25 mouse cellular contexts compared by ENCODE assay signal in genomic region chr5:150937501-150937900, GRCm38 (mm10). TPM values are rescaled to one million over a fixed set of nuclear protein-coding genes. Genes with fewer than 3 reads are reported as not detected.
DNase-seq lines count a peak whose midpoint lies in the region; ATAC-seq and TF ChIP-seq lines count a peak whose summit lies in the region.
"Had no signal": no experiment of that assay in that cellular context is flagged by ENCODE, and none has a peak within 500 bp of the region (broad histone marks: within the 10 kb centered on the region; RNA-seq: fewer than 3 reads in every experiment).

No protein-coding gene starts in this region.

- H3K4me3 ChIP-seq in gastrocnemius, adult 2 months, result no peak overlapping the region
- no peak overlapping the region for H3K4me3 ChIP-seq in midbrain, embryonic 15.5 days
- H3K4me3 ChIP-seq: embryonic facial prominence, embryonic 13.5 days; erythroblast, embryonic 14.5 days; forebrain, embryonic 15.5 days; heart, embryonic 13.5 days; hindbrain, embryonic 15.5 days had no signal

- TF ChIP-seq CTCF in gastrocnemius, adult 2 months (IDR thresholded peaks at IDR 0.05), result no peak

- 62% methylated on average over 2 of the region's 2 CpGs for WGBS in midbrain, embryonic 15.5 days

- H3K27ac ChIP-seq in gastrocnemius, adult 2 months, result no peak overlapping the region
- H3K27ac ChIP-seq in midbrain, embryonic 15.5 days, result no peak overlapping the region
- H3K27ac ChIP-seq: embryonic facial prominence, embryonic 13.5 days; forebrain, embryonic 15.5 days; heart, embryonic 13.5 days; hindbrain, embryonic 15.5 days had no signal

- H3K36me3 ChIP-seq in midbrain, embryonic 15.5 days (replicated peaks), result no peaks in the 10 kb centered on the region
- H3K36me3 ChIP-seq: embryonic facial prominence, embryonic 13.5 days; forebrain, embryonic 15.5 days; heart, embryonic 13.5 days; hindbrain, embryonic 15.5 days had no signal

- no peak overlapping the region for H3K4me2 ChIP-seq in midbrain, embryonic 15.5 days
- H3K4me2 ChIP-seq: embryonic facial prominence, embryonic 13.5 days; forebrain, embryonic 15.5 days; heart, embryonic 13.5 days; hindbrain, embryonic 15.5 days had no signal

- ATAC-seq in midbrain, embryonic 15.5 days (replicated peaks), result no peak
- ATAC-seq: activated CD4-positive, CD25-positive, alpha-beta regulatory T cell, adult 4 months; forebrain, embryonic 15.5 days; intestine, embryonic 16.5 days; Patski had no signal

- no peaks in the 10 kb centered on the region for H3K27me3 ChIP-seq in midbrain, embryonic 15.5 days (replicated peaks)
- H3K27me3 ChIP-seq: embryonic facial prominence, embryonic 13.5 days; forebrain, embryonic 15.5 days; heart, embryonic 13.5 days; hindbrain, embryonic 15.5 days; Patski had no signal

- intact Hi-C loops in gastrocnemius, adult 2 months (cut with DNase I), result no loop called here
- intact Hi-C loops in left cerebral cortex, postnatal 10 days (cut with DNase I), result no loop called here

- no peaks in the 10 kb centered on the region for H3K9me3 ChIP-seq in midbrain, embryonic 15.5 days
- H3K9me3 ChIP-seq: embryonic facial prominence, embryonic 13.5 days; forebrain, embryonic 15.5 days; heart, embryonic 13.5 days; hindbrain, embryonic 15.5 days had no signal

- H3K4me1 ChIP-seq in midbrain, embryonic 15.5 days, result no peaks in the 10 kb centered on the region
- H3K4me1 ChIP-seq: forebrain, embryonic 15.5 days; heart, embryonic 13.5 days had no signal

- H3K9ac ChIP-seq in midbrain, embryonic 15.5 days, result no peak overlapping the region
- H3K9ac ChIP-seq: embryonic facial prominence, embryonic 13.5 days; forebrain, embryonic 15.5 days; heart, embryonic 13.5 days; hindbrain, embryonic 15.5 days had no signal

- DNase-seq in embryo, embryonic 10.5 days (ENCODE audit: low spot score), result peak; percentile 15
- no peak for DNase-seq in embryo, embryonic 9.5 days (ENCODE audit: extremely low spot score)
- DNase-seq in gastrocnemius, adult 2 months, result peak; percentile 27
- no peak for DNase-seq in gastrocnemius, adult 8-10 months (ENCODE audit: low spot score in 2 of 2)
- DNase-seq in adipocyte (ENCODE audit: low spot score), result peak; percentile 13
- DNase-seq in left cerebral cortex, postnatal 10 days (ENCODE audit: extremely low spot score in 1 of 2, low spot score in 2 of 2), result no peak
- DNase-seq: adrenal gland, adult 2 months; adrenal gland, postnatal 25 days; cerebellum, adult 18-20 months; cerebellum, postnatal 14 days; gastrocnemius, postnatal 36 days; heart, postnatal 36 days; kidney, adult 2 months had no signal

RNA-seq across cellular contexts. Expression of gene Kl, which starts 14.9 kb away (rescaled TPM):
- total RNA-seq in gastrocnemius, adult 2 months (2021), result under 1 TPM; 0.31 to 0.43 TPM
- total RNA-seq in gastrocnemius, adult 8-10 months (2022), result under 1 TPM; 0.17 to 0.46 (median 0.33) TPM
- 1 to 10 TPM; 1.6 to 1.8 TPM for total RNA-seq in left cerebral cortex, postnatal 10 days (2021)
- 0.64 and 1.1 TPM in 2 replicates for polyA plus RNA-seq in midbrain, embryonic 15.5 days (2015; fragmentation: Nextera tagmentation; extraction: Ambion mirVana)
- total RNA-seq: common myeloid progenitor, adult 5-6 weeks; MEL had no signal
- polyA plus RNA-seq: C2C12; erythroblast, embryonic 14.5 days had no signal

Comparison
In these comparisons a context has a peak if more than half of its experiments do, and no peak if none do; other contexts are left out.
1. DNase-seq: peak in embryo, embryonic 10.5 days (single experiment), gastrocnemius, adult 2 months (single experiment) and adipocyte (single experiment); none in embryo, embryonic 9.5 days (single experiment), gastrocnemius, adult 8-10 months (0 of 2) and left cerebral cortex, postnatal 10 days (0 of 2).